Mouse (Mus musculus): ENCODE results near the gene Gm11937.

GRCm38 (mm10) chr11:99640926-99641325 is 30.9 kb upstream of the Gm11937 start:
- TF ChIP-seq EP300 (IDR thresholded peaks at IDR 0.05): no peak
- TF ChIP-seq CTCF (IDR thresholded peaks at IDR 0.05): no peak
